Mouse (Mus musculus) small intestine, adult 2 months (tissue): ENCODE data around the gene Nova2.

Source experiments
- CTCF ChIP-seq: fragments of 200-500 bp; IDR thresholded peaks from 2 replicates; pipeline ENCODE4 v1.5.1; 2012; ENCODE audit warnings: low read depth, mild to moderate bottlenecking, control low read depth, inconsistent platforms, low read length, moderate library complexity, mixed read lengths; ENCODE audit not compliant: insufficient replicate concordance, insufficient read length; ENCODE audit errors: extremely low read depth
- POLR2A ChIP-seq: fragments of 200-500 bp; IDR thresholded peaks from 2 replicates; pipeline ENCODE4 v1.6.1; 2012; ENCODE audit warnings: low read depth, mild to moderate bottlenecking, control low read depth, inconsistent platforms, low read length, moderate library complexity

DNA sequence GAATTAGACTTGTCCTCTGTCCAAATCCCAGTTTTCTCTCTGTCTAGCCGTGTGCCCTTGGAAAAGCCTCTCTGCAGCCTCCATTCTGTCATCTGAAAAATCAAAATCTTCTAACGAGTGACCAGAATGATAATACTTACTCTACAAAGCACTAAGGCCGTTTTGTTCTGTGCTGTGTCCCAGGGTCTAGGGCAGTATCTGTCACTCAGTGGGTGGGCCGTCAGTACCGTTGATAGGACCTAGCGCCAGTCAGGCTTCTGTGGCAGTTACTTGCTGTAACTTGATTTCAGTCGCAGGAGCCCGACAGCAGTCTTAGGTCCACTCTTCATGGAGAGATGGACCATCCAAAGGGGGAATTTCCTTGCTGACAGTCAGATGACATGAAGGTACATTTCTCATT lies 1.4 kb upstream of the Nova2 start:
- TF ChIP-seq POLR2A (no peak), CTCF (no peak)
